In the genomic region with DNA sequence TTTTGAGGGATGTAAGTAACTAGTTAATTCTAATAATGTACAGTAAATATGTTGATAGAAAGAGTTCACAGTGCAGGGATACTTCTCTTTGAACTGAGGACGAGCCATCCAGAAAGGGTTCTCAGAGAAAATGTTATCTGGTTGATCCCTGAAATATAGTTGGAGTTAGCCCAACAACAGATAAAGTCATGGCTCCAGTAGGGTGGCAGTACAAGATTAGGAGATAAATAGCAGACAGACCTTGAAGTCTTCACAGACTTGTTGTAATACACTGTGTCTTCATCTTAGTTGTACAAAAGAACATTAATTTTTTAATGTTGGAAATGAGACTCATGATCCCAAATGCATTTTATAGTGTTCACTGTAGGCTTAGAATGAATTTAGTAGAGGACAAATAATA, we compare ENCODE assay signal across 1 mouse cellular context.
TF ChIP-seq lines count a peak whose summit lies in the region.

No protein-coding gene starts in this region.

TF ChIP-seq in MEL, 35 proteins besides CTCF, POLR2A, EP300 and RAD21:
- no peak for TF ChIP-seq MAFK (IDR thresholded peaks at IDR 0.05; ENCODE audit: borderline replicate concordance, low read depth, low read length)
- TF ChIP-seq JUND (IDR thresholded peaks at IDR 0.05; ENCODE audit: low read depth, low read length): no peak
- TF ChIP-seq RCOR1 (IDR thresholded peaks at IDR 0.05; ENCODE audit: low read depth, low read length): peak; percentile 18; the same call in 1 of the 2 replicates
- TF ChIP-seq ETS1 (IDR thresholded peaks at IDR 0.05; ENCODE audit: low read depth, low read length): peak; percentile 30
- TF ChIP-seq MAZ (IDR thresholded peaks at IDR 0.05; ENCODE audit: low read depth, low read length): no peak
- peak; percentile 80 for TF ChIP-seq GATA1 (IDR thresholded peaks at IDR 0.05; ENCODE audit: low read depth, low read length)
- TF ChIP-seq TCF12 (IDR thresholded peaks at IDR 0.05; ENCODE audit: low read depth, low read length): peak; percentile 47; the same call in 1 of the 2 replicates
